Mouse (Mus musculus) neural tube, embryonic 12.5 days (tissue): ENCODE measurements at regions not wholly inside any gene's neighbourhood (a gene's known extent, or its start where the extent isn't known, plus 50 kb on each side); places are given as distances from the start of the nearest gene placed in this dataset.

ENCODE experiments used
- ATAC-seq: fragments of 200-750 bp; cut with Nextera tagmentation; 2 replicates; pipeline ENCODE4 v1.8.0; 2017; ENCODE audit warnings: low read depth, mild to moderate bottlenecking, moderate TSS enrichment, moderate library complexity; ENCODE audit not compliant: low FRiP score
- H3K27ac ChIP-seq: fragments of 300-500 bp; sonication (generic); 2 replicates; pipeline ENCODE4 v1.5.1; 2016
- H3K27me3 ChIP-seq: fragments of 300-500 bp; sonication (generic); replicated peaks from 2 replicates; pipeline ENCODE4 v1.6.1; 2016; ENCODE audit warnings: mild to moderate bottlenecking
- H3K36me3 ChIP-seq: fragments of 300-500 bp; sonication (generic); 2 replicates; pipeline ENCODE4 v1.6.1; 2016; ENCODE audit warnings: mild to moderate bottlenecking
- H3K4me1 ChIP-seq: fragments of 300-500 bp; sonication (generic); 2 replicates; pipeline ENCODE4 v1.6.1; 2016
- H3K4me2 ChIP-seq: fragments of 300-500 bp; sonication (generic); replicated peaks from 2 replicates; pipeline ENCODE4 v1.6.1; 2016; ENCODE audit warnings: mild to moderate bottlenecking
- H3K4me3 ChIP-seq: fragments of 300-500 bp; sonication (generic); 2 replicates; pipeline ENCODE4 v1.5.1; 2016
- H3K9ac ChIP-seq: fragments of 300-500 bp; sonication (generic); 2 replicates; pipeline ENCODE4 v1.6.1; 2016; ENCODE audit warnings: mild to moderate bottlenecking
- H3K9me3 ChIP-seq: fragments of 300-500 bp; sonication (generic); 2 replicates; pipeline ENCODE4 v1.6.1; 2016; ENCODE audit warnings: mild to moderate bottlenecking
- WGBS: fragments of 180-500 bp; shearing (Covaris S2); methylation state at CpG from one replicate; pipeline ENCODE4 v1.1.7; 2016; 5-methylcytosine and 5-hydroxymethylcytosine counted together

- H3K4me3 ChIP-seq: no peak overlapping the region
- H3K4me2 ChIP-seq: 0 out of 2 replicates have a peak overlapping the region, but pooled peaks have one; percentile 14
- no peak overlapping the region for H3K9ac ChIP-seq
- 67% methylated on average over 12 of the region's 12 CpGs for WGBS
- no peaks in the 10 kb centered on the region for H3K27me3 ChIP-seq
- ATAC-seq: 0 out of 2 replicates have a peak, but pooled peaks have one; percentile 33
- H3K27ac ChIP-seq: no peak overlapping the region
- H3K9me3 ChIP-seq: no peaks in the 10 kb centered on the region
- H3K36me3 ChIP-seq: no peaks in the 10 kb centered on the region
- no peaks in the 10 kb centered on the region for H3K4me1 ChIP-seq
These were observed 398.0 kb downstream of the Prim2 start for GRCm38 (mm10) chr1:33271437-33272145.

- Histone ChIP-seq H3K36me3 (no peaks in the 10 kb centered on the region), H3K4me1 (no peaks in the 10 kb centered on the region), H3K9me3 (no peaks in the 10 kb centered on the region), H3K27me3 (no peaks in the 10 kb centered on the region), H3K4me2 (no peak overlapping the region), H3K27ac (no peak overlapping the region), H3K9ac (no peak overlapping the region), H3K4me3 (no peak overlapping the region)
- 63% methylated on average over 4 of the region's 4 CpGs for WGBS
- no peak for ATAC-seq
These were observed 400.4 kb downstream of the Prim2 start for GRCm38 (mm10) chr1:33269162-33269561.

- ATAC-seq: no peak
- Histone ChIP-seq H3K4me1 (no peaks in the 10 kb centered on the region), H3K36me3 (no peaks in the 10 kb centered on the region), H3K4me3 (no peak overlapping the region), H3K4me2 (no peak overlapping the region), H3K27ac (no peak overlapping the region), H3K27me3 (no peaks in the 10 kb centered on the region), H3K9me3 (no peaks in the 10 kb centered on the region), H3K9ac (no peak overlapping the region)
- 83% methylated on average over 5 of the region's 5 CpGs for WGBS
These were observed 403.7 kb downstream of the Prim2 start for GRCm38 (mm10) chr1:33265731-33266415.

- Histone ChIP-seq H3K27me3 (no peaks in the 10 kb centered on the region), H3K4me3 (no peak overlapping the region), H3K4me1 (no peaks in the 10 kb centered on the region), H3K36me3 (no peaks in the 10 kb centered on the region), H3K9ac (no peak overlapping the region), H3K9me3 (no peaks in the 10 kb centered on the region), H3K27ac (no peak overlapping the region), H3K4me2 (no peak overlapping the region)
- WGBS: 92% methylated on average over 5 of the region's 5 CpGs
- no peak for ATAC-seq
These were observed 420.1 kb downstream of the Prim2 start for GRCm38 (mm10) chr1:33249474-33249873.

- no peaks in the 10 kb centered on the region for H3K36me3 ChIP-seq
- no peak overlapping the region for H3K27ac ChIP-seq
- 91% methylated on average over 6 of the region's 6 CpGs for WGBS
- H3K4me1 ChIP-seq: no peaks in the 10 kb centered on the region
- ATAC-seq: no peak
- no peak overlapping the region for H3K9ac ChIP-seq
- H3K27me3 ChIP-seq: no peaks in the 10 kb centered on the region
- no peak overlapping the region for H3K4me3 ChIP-seq
- no peak overlapping the region for H3K4me2 ChIP-seq
- H3K9me3 ChIP-seq: no peaks in the 10 kb centered on the region
These were observed 422.5 kb downstream of the Prim2 start for GRCm38 (mm10) chr1:33247076-33247475.

- no peaks in the 10 kb centered on the region for H3K36me3 ChIP-seq
- no peak for ATAC-seq
- WGBS: 82% methylated on average over 4 of the region's 4 CpGs
These were observed 424.4 kb downstream of the Prim2 start for GRCm38 (mm10) chr1:33245186-33245585.

GRCm38 (mm10) chr1:33244691-33245090 lies 424.9 kb downstream of the Prim2 start:
- H3K4me1 ChIP-seq: no peaks in the 10 kb centered on the region
- 85% methylated on average over 8 of the region's 8 CpGs for WGBS
- no peak overlapping the region for H3K9ac ChIP-seq
- H3K9me3 ChIP-seq: no peaks in the 10 kb centered on the region
- H3K4me3 ChIP-seq: no peak overlapping the region
- no peaks in the 10 kb centered on the region for H3K27me3 ChIP-seq
- no peaks in the 10 kb centered on the region for H3K36me3 ChIP-seq
- H3K4me2 ChIP-seq: no peak overlapping the region
- ATAC-seq: no peak
- H3K27ac ChIP-seq: no peak overlapping the region

More at GRCm38 (mm10) chr1:33245186-33245585, 424.4 kb downstream of the Prim2 start:
- Histone ChIP-seq H3K4me2 (no peak overlapping the region), H3K4me1 (no peaks in the 10 kb centered on the region), H3K9me3 (no peaks in the 10 kb centered on the region), H3K4me3 (no peak overlapping the region), H3K9ac (no peak overlapping the region), H3K27me3 (no peaks in the 10 kb centered on the region), H3K27ac (no peak overlapping the region)

GRCm38 (mm10) chr1:33222997-33223396 lies 446.6 kb downstream of the Prim2 start:
- WGBS: 59% methylated on average over 6 of the region's 6 CpGs
- Histone ChIP-seq H3K4me3 (no peak overlapping the region), H3K36me3 (no peaks in the 10 kb centered on the region), H3K4me1 (no peaks in the 10 kb centered on the region), H3K27me3 (no peaks in the 10 kb centered on the region), H3K9ac (no peak overlapping the region), H3K9me3 (no peaks in the 10 kb centered on the region), H3K4me2 (no peak overlapping the region), H3K27ac (no peak overlapping the region)
- ATAC-seq: peak; percentile 48; the same call in 1 of the 2 replicates

- Histone ChIP-seq H3K4me2 (no peak overlapping the region), H3K27ac (no peak overlapping the region), H3K9me3 (no peaks in the 10 kb centered on the region), H3K4me3 (no peak overlapping the region), H3K36me3 (no peaks in the 10 kb centered on the region), H3K9ac (no peak overlapping the region), H3K27me3 (no peaks in the 10 kb centered on the region), H3K4me1 (no peaks in the 10 kb centered on the region)
- ATAC-seq: no peak
- 65% methylated on average over 5 of the region's 5 CpGs for WGBS
These were observed 454.8 kb downstream of the Prim2 start for GRCm38 (mm10) chr1:33214815-33215214.

- 88% methylated on average over 1 of the region's 1 CpGs for WGBS
- Histone ChIP-seq H3K36me3 (no peaks in the 10 kb centered on the region), H3K4me1 (no peaks in the 10 kb centered on the region), H3K4me3 (no peak overlapping the region), H3K4me2 (no peak overlapping the region), H3K9me3 (no peaks in the 10 kb centered on the region), H3K27ac (no peak overlapping the region), H3K9ac (no peak overlapping the region), H3K27me3 (no peaks in the 10 kb centered on the region)
- no peak for ATAC-seq
These were observed 455.2 kb downstream of the Prim2 start for GRCm38 (mm10) chr1:33214394-33214793.

- 31% methylated on average over 6 of the region's 6 CpGs for WGBS
- Histone ChIP-seq H3K36me3 (no peaks in the 10 kb centered on the region), H3K4me1 (no peaks in the 10 kb centered on the region), H3K9ac (no peak overlapping the region), H3K9me3 (no peaks in the 10 kb centered on the region), H3K27me3 (no peaks in the 10 kb centered on the region), H3K27ac (no peak overlapping the region), H3K4me2 (no peak overlapping the region), H3K4me3 (no peak overlapping the region)
- ATAC-seq: peak; percentile 79
These were observed 467.9 kb downstream of the Prim2 start for GRCm38 (mm10) chr1:33201571-33202189.

- Histone ChIP-seq H3K4me2 (no peak overlapping the region), H3K9me3 (no peaks in the 10 kb centered on the region), H3K27ac (no peak overlapping the region), H3K36me3 (no peaks in the 10 kb centered on the region), H3K4me1 (no peaks in the 10 kb centered on the region), H3K4me3 (no peak overlapping the region), H3K9ac (no peak overlapping the region), H3K27me3 (no peaks in the 10 kb centered on the region)
- no peak for ATAC-seq
- WGBS: 82% methylated on average over 2 of the region's 2 CpGs
These were observed 474.5 kb downstream of the Prim2 start for GRCm38 (mm10) chr1:33195114-33195513.
